Mouse (Mus musculus) forebrain, postnatal 0 days (tissue): ENCODE measurements around the gene Skp2. TPM values are rescaled to one million over a fixed set of nuclear protein-coding genes. Genes with fewer than 3 reads are reported as not detected.
A peak's percentile ranks its signal among the peaks of the same experiment; 100 is the strongest.

ENCODE experiments used
- ATAC-seq: fragments of 200-750 bp; cut with Nextera tagmentation; 2 replicates; pipeline ENCODE4 v1.8.0; 2017; ENCODE audit warnings: mild to moderate bottlenecking, moderate library complexity
- DNase-seq: peaks from one replicate; pipeline ENCODE4 v3.0.0-alpha.2; 2015
- H3K27ac ChIP-seq: fragments of 300-500 bp; sonication (generic); 2 replicates; pipeline ENCODE4 v1.5.1; 2014; ENCODE audit warnings: low read depth, mild to moderate bottlenecking, antibody characterized with exemption, low read length, moderate library complexity, mixed read lengths
- H3K27me3 ChIP-seq: fragments of 300-500 bp; sonication (generic); 2 replicates; pipeline ENCODE4 v1.6.1; 2014; ENCODE audit warnings: mild to moderate bottlenecking, low read length, mixed read lengths; ENCODE audit not compliant: insufficient read depth
- H3K36me3 ChIP-seq: fragments of 300-500 bp; sonication (generic); 2 replicates; pipeline ENCODE4 v1.6.1; 2014; ENCODE audit warnings: mild to moderate bottlenecking, moderate library complexity; ENCODE audit not compliant: insufficient read depth
- H3K4me1 ChIP-seq: fragments of 300-500 bp; sonication (generic); 2 replicates; pipeline ENCODE4 v1.6.1; 2014; ENCODE audit warnings: antibody characterized with exemption; ENCODE audit not compliant: insufficient read depth
- H3K4me2 ChIP-seq: fragments of 300-500 bp; sonication (generic); 2 replicates; pipeline ENCODE4 v1.6.1; 2014; ENCODE audit warnings: low read depth, mild to moderate bottlenecking, moderate library complexity
- H3K4me3 ChIP-seq: fragments of 300-500 bp; sonication (generic); 2 replicates; pipeline ENCODE4 v1.5.1; 2014; ENCODE audit warnings: low read depth, low read length, mixed read lengths
- H3K9ac ChIP-seq: fragments of 300-500 bp; sonication (generic); 2 replicates; pipeline ENCODE4 v1.6.1; 2014; ENCODE audit warnings: mild to moderate bottlenecking
- H3K9me3 ChIP-seq: fragments of 300-500 bp; sonication (generic); 2 replicates; pipeline ENCODE4 v1.6.1; 2016; ENCODE audit warnings: low read length
- CTCF ChIP-seq: sonication (generic); IDR thresholded peaks from 2 replicates; pipeline ENCODE4 v1.5.1; 2016; ENCODE audit warnings: antibody characterized with exemption, control low read depth, low read depth
- WGBS: fragments of 180-500 bp; shearing (Covaris S2); extraction: QIAGEN DNeasy Blood & Tissue Kit; methylation state at CpG from one replicate; pipeline ENCODE4 v1.1.7; 2014; 5-methylcytosine and 5-hydroxymethylcytosine counted together
- polyA plus RNA-seq: library from polyadenylated mRNA; unstranded; fragments of >200 nt; fragmentation: Nextera tagmentation; extraction: Ambion mirVana; gene quantifications from 2 replicates; pipeline ENCODE4 v1.2.1, GENCODE M21; 2015
- total RNA-seq: library from RNA; depleted of rRNA; stranded (reverse); fragments of >200 nt; gene quantifications from 2 replicates; pipeline ENCODE4 v1.2.3, GENCODE M21; 2014

Skp2 gene
- total and polyA plus RNA-seq, 2 experiments from 2014 or later: 9.5 to 11.0 TPM

- TF ChIP-seq CTCF: no peak
- ATAC-seq: peak; percentile 97
- WGBS: 16% methylated on average over 13 of the region's 13 CpGs
- H3K4me3 ChIP-seq: no peak overlapping the region
- no peaks in the 10 kb centered on the region for H3K9me3 ChIP-seq
- H3K27me3 ChIP-seq: no peaks in the 10 kb centered on the region
- no peak overlapping the region for H3K9ac ChIP-seq
- H3K4me2 ChIP-seq: peak overlapping the region; percentile 37
- no peak overlapping the region for H3K27ac ChIP-seq
- peaks cover 20% of the 10 kb centered on the region for H3K36me3 ChIP-seq
- no peaks in the 10 kb centered on the region for H3K4me1 ChIP-seq
- DNase-seq: peak; percentile 45
These were observed 60.9 kb downstream of the Skp2 start for GRCm38 (mm10) chr15:9094366-9094750.

DNA sequence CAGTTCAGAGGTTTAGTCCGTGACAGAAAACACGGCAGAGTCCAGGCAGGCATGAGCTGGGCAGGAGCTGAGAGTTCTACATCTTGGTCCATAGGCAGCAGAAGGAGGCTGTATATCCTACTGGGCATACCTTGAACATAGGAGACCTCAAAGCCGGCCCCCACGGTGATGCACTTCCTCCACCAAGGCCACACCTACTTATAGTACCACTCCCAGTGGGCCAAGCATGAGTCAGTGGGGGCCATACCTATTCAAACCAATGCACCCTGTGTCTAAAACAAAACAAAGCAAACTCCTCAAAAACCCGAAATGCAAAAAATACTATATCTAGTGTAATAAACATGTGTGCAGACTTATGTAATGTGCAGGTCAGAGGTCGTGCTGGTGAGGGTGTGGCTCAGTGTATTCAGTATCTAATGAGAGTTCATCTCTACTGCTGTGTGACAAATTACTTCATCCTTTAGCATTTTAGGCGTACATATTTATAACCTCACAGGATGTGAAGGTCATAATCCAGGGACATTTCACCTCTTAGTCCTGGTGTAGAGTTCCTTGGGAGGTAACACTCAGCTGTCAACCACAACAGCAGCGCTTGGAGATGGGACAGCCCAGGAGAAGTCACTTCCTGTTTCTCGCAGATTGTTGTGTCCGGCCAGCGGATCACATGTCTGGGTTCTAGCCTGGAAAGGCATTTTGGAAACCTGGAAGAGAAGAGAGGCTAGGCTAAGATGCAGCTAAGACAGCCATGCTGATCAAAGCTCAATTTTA, 61.4 kb downstream of the Skp2 start:
- no peak for TF ChIP-seq CTCF
- Histone ChIP-seq H3K27me3 (no peaks in the 10 kb centered on the region), H3K9me3 (no peaks in the 10 kb centered on the region), H3K4me1 (no peaks in the 10 kb centered on the region), H3K4me3 (no peak overlapping the region), H3K4me2 (peak overlapping the region; percentile 37; the same call in 1 of the 2 replicates), H3K36me3 (peaks cover 20% of the 10 kb centered on the region), H3K9ac (no peak overlapping the region), H3K27ac (no peak overlapping the region)
- ATAC-seq (peak; percentile 28; the same call in 1 of the 2 replicates), DNase-seq (no peak)
- 78% methylated on average over 11 of the region's 11 CpGs for WGBS

- Histone ChIP-seq H3K9me3 (no peaks in the 10 kb centered on the region), H3K4me1 (no peaks in the 10 kb centered on the region), H3K4me3 (no peak overlapping the region), H3K27ac (no peak overlapping the region), H3K27me3 (no peaks in the 10 kb centered on the region), H3K4me2 (no peak overlapping the region), H3K36me3 (peaks cover 7% of the 10 kb centered on the region), H3K9ac (no peak overlapping the region)
- ATAC-seq (no peak), DNase-seq (no peak)
- TF ChIP-seq CTCF: no peak
- 95% methylated on average over 5 of the region's 5 CpGs for WGBS
These were observed 64.6 kb downstream of the Skp2 start for GRCm38 (mm10) chr15:9090662-9091061.

- Histone ChIP-seq H3K4me1 (no peaks in the 10 kb centered on the region), H3K9ac (no peak overlapping the region), H3K4me2 (no peak overlapping the region), H3K27ac (no peak overlapping the region), H3K36me3 (peaks cover 6% of the 10 kb centered on the region), H3K4me3 (no peak overlapping the region), H3K9me3 (no peaks in the 10 kb centered on the region), H3K27me3 (no peaks in the 10 kb centered on the region)
- TF ChIP-seq CTCF: no peak
- ATAC-seq (no peak), DNase-seq (no peak)
- 9% methylated on average over 2 of the region's 2 CpGs for WGBS
These were observed 66.0 kb downstream of the Skp2 start for GRCm38 (mm10) chr15:9089136-9089720.

DNA sequence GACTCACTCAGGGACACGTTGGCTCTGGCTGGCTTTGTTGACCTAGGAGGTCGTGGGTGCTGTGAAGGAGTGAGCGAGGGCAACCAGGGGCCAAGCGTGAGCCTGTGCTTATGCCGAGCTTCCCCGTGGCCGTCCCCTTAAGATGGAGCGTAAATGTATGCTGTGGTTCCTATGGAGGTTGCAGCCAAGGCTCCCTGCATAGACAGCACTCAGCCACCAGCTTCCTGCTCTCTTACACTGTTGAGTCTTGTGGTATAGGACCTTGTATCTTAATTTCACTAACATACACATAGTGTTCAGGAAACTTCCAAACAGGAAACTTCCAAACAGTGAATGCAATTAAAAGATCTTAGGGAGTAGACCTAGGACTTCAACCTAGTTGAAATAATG, 66.5 kb downstream of the Skp2 start:
- no peaks in the 10 kb centered on the region for H3K9me3 ChIP-seq
- H3K9ac ChIP-seq: no peak overlapping the region
- H3K27me3 ChIP-seq: no peaks in the 10 kb centered on the region
- WGBS: 80% methylated on average over 8 of the region's 8 CpGs
- no peaks in the 10 kb centered on the region for H3K4me1 ChIP-seq
- no peak for DNase-seq
- H3K4me3 ChIP-seq: no peak overlapping the region
- 0 out of 2 replicates have a peak, but pooled peaks have one; percentile 12 for ATAC-seq
- no peak overlapping the region for H3K27ac ChIP-seq
- H3K36me3 ChIP-seq: peaks cover 5% of the 10 kb centered on the region
- no peak overlapping the region for H3K4me2 ChIP-seq
- TF ChIP-seq CTCF: no peak

GRCm38 (mm10) chr15:9087895-9088682, 67.1 kb downstream of the Skp2 start:
- Histone ChIP-seq H3K27ac (no peak overlapping the region), H3K27me3 (no peaks in the 10 kb centered on the region), H3K4me1 (no peaks in the 10 kb centered on the region), H3K9ac (no peak overlapping the region), H3K4me3 (no peak overlapping the region), H3K4me2 (no peak overlapping the region), H3K36me3 (no peaks in the 10 kb centered on the region; the same call in 1 of the 2 replicates), H3K9me3 (no peaks in the 10 kb centered on the region)
- DNase-seq (no peak), ATAC-seq (0 out of 2 replicates have a peak, but pooled peaks have one; percentile 32)
- TF ChIP-seq CTCF: no peak
- 81% methylated on average over 17 of the region's 17 CpGs for WGBS

- Histone ChIP-seq H3K36me3 (no peaks in the 10 kb centered on the region; the same call in 1 of the 2 replicates), H3K9ac (no peak overlapping the region), H3K27ac (no peak overlapping the region), H3K4me3 (no peak overlapping the region), H3K4me2 (no peak overlapping the region), H3K9me3 (no peaks in the 10 kb centered on the region), H3K4me1 (no peaks in the 10 kb centered on the region), H3K27me3 (no peaks in the 10 kb centered on the region)
- no peak for DNase-seq
- no peak for ATAC-seq
- TF ChIP-seq CTCF: no peak
- 73% methylated on average over 5 of the region's 5 CpGs for WGBS
These were observed 67.8 kb downstream of the Skp2 start for GRCm38 (mm10) chr15:9087421-9087820.
